Comparison of ENCODE assay signal across 8 mouse cellular contexts in genomic region chr5:115509321-115509761, GRCm38 (mm10). TPM values are rescaled to one million over a fixed set of nuclear protein-coding genes. Genes with fewer than 3 reads are reported as not detected.
A peak's percentile ranks its signal among the peaks of the same experiment; 100 is the strongest.
DNase-seq lines count a peak whose midpoint lies in the region; ATAC-seq and TF ChIP-seq lines count a peak whose summit lies in the region.

No protein-coding gene starts in this region.

- 6% methylated on average over 15 of the region's 15 CpGs for WGBS in cerebellum, adult 2 months
- 32% methylated on average over 15 of the region's 15 CpGs for WGBS in embryonic facial prominence, embryonic 10.5 days
- 49% methylated on average over 15 of the region's 15 CpGs for WGBS in heart, postnatal 0 days
- WGBS in limb, embryonic 10.5 days = 66% methylated on average over 15 of the region's 15 CpGs
- WGBS in neural tube, embryonic 13.5 days = 43% methylated on average over 15 of the region's 15 CpGs

- TF ChIP-seq CTCF in cerebellum, adult 2 months (IDR thresholded peaks at IDR 0.05; ENCODE audit: borderline replicate concordance, insufficient read depth, low read depth, low read length) = no peak
- no peak for TF ChIP-seq CTCF in heart, postnatal 0 days (IDR thresholded peaks at IDR 0.05; ENCODE audit: low read depth)

- peak overlapping the region; percentile 14 for H3K27ac ChIP-seq in cerebellum, adult 2 months (ENCODE audit: insufficient read depth, low read length)
- peak overlapping the region; percentile 32; the same call in 1 of the 2 replicates for H3K27ac ChIP-seq in embryonic facial prominence, embryonic 10.5 days (replicated peaks)
- H3K27ac ChIP-seq in heart, postnatal 0 days (ENCODE audit: low read depth) = peak overlapping the region; percentile 83
- H3K27ac ChIP-seq in limb, embryonic 10.5 days = peak overlapping the region; percentile 71
- peak overlapping the region; percentile 52 for H3K27ac ChIP-seq in neural tube, embryonic 13.5 days (replicated peaks)

- peak; percentile 50 to 53 for DNase-seq in cerebellum, adult 2 months
- DNase-seq in embryonic facial prominence, embryonic 10.5 days (ENCODE audit: low spot score) = no peak
- no peak for DNase-seq in heart, postnatal 0 days (ENCODE audit: low spot score)
- no peak for DNase-seq in limb, embryonic 10.5 days (ENCODE audit: low spot score)
- no peak for DNase-seq in adrenal gland, adult 2 months

- no peaks in the 10 kb centered on the region for H3K9me3 ChIP-seq in embryonic facial prominence, embryonic 10.5 days
- H3K9me3 ChIP-seq in heart, postnatal 0 days (replicated peaks; ENCODE audit: control insufficient read depth, low read length) = no peaks in the 10 kb centered on the region
- H3K9me3 ChIP-seq in limb, embryonic 10.5 days (replicated peaks) = no peaks in the 10 kb centered on the region
- H3K9me3 ChIP-seq in neural tube, embryonic 13.5 days = no peaks in the 10 kb centered on the region

- peaks cover 23% of the 10 kb centered on the region for H3K36me3 ChIP-seq in embryonic facial prominence, embryonic 10.5 days (replicated peaks)
- H3K36me3 ChIP-seq in heart, postnatal 0 days (replicated peaks; ENCODE audit: control insufficient read depth, insufficient read depth, low read length) = no peaks in the 10 kb centered on the region; the same call in 1 of the 2 replicates
- peaks cover 22% of the 10 kb centered on the region for H3K36me3 ChIP-seq in limb, embryonic 10.5 days
- 0 out of 2 replicates have a peak, but pooled peaks cover 4% of the 10 kb centered on the region for H3K36me3 ChIP-seq in neural tube, embryonic 13.5 days

- TF ChIP-seq POLR2A in cerebellum, adult 2 months (IDR thresholded peaks at IDR 0.05; ENCODE audit: borderline replicate concordance, insufficient read depth, low read length) = no peak

- H3K4me3 ChIP-seq in cerebellum, adult 2 months (replicated peaks; ENCODE audit: insufficient read depth, low read depth, low read length) = peak overlapping the region; percentile 51
- peak overlapping the region; percentile 91 for H3K4me3 ChIP-seq in embryonic facial prominence, embryonic 10.5 days
- peak overlapping the region; percentile 81 for H3K4me3 ChIP-seq in heart, postnatal 0 days (ENCODE audit: low read depth, low read length)
- H3K4me3 ChIP-seq in limb, embryonic 10.5 days = peak overlapping the region; percentile 95; the same call in 1 of the 2 replicates
- H3K4me3 ChIP-seq in neural tube, embryonic 13.5 days = peak overlapping the region; percentile 90

- ATAC-seq in cerebellum, adult (ENCODE audit: insufficient number of reproducible peaks, low FRiP score, low TSS enrichment) = no peak
- ATAC-seq in heart, postnatal 0 days (ENCODE audit: insufficient read depth, low read depth) = no peak
- no peak for ATAC-seq in neural tube, embryonic 13.5 days (ENCODE audit: low read depth)
- no peak for ATAC-seq in megakaryocyte progenitor cell, adult 5-6 weeks (replicated peaks; ENCODE audit: poor library complexity)

- H3K9ac ChIP-seq in heart, postnatal 0 days (replicated peaks; ENCODE audit: low read depth, low read length) = peak overlapping the region; percentile 91
- peak overlapping the region; percentile 44 for H3K9ac ChIP-seq in neural tube, embryonic 13.5 days

- TF ChIP-seq EP300 in heart, postnatal 0 days (IDR thresholded peaks at IDR 0.05; ENCODE audit: low read depth) = no peak

- peak overlapping the region; percentile 81 for H3K4me2 ChIP-seq in heart, postnatal 0 days (ENCODE audit: low read depth, low read length)
- H3K4me2 ChIP-seq in neural tube, embryonic 13.5 days = peak overlapping the region; percentile 81

- peaks cover 26% of the 10 kb centered on the region for H3K4me1 ChIP-seq in cerebellum, adult 2 months (ENCODE audit: control insufficient read depth, insufficient read depth, low read length)
- peaks cover 63% of the 10 kb centered on the region for H3K4me1 ChIP-seq in embryonic facial prominence, embryonic 10.5 days
- H3K4me1 ChIP-seq in heart, postnatal 0 days (ENCODE audit: control insufficient read depth, insufficient read depth) = peaks cover 35% of the 10 kb centered on the region
- peaks cover 57% of the 10 kb centered on the region for H3K4me1 ChIP-seq in limb, embryonic 10.5 days
- peaks cover 40% of the 10 kb centered on the region for H3K4me1 ChIP-seq in neural tube, embryonic 13.5 days (replicated peaks)

- no peaks in the 10 kb centered on the region for H3K27me3 ChIP-seq in cerebellum, adult 2 months (ENCODE audit: control insufficient read depth, insufficient read depth, low read length)
- H3K27me3 ChIP-seq in embryonic facial prominence, embryonic 10.5 days (replicated peaks; ENCODE audit: low read depth, poor library complexity, severe bottlenecking) = no peaks in the 10 kb centered on the region
- H3K27me3 ChIP-seq in heart, postnatal 0 days (ENCODE audit: control insufficient read depth, insufficient read depth, low read length) = no peaks in the 10 kb centered on the region
- no peaks in the 10 kb centered on the region for H3K27me3 ChIP-seq in limb, embryonic 10.5 days (ENCODE audit: low read depth, poor library complexity, severe bottlenecking)
- H3K27me3 ChIP-seq in neural tube, embryonic 13.5 days = no peaks in the 10 kb centered on the region

RNA-seq across cellular contexts. Expression of gene Pxn, which starts 2.9 kb away (rescaled TPM):
- 194 and 240 TPM in 2 replicates for polyA plus RNA-seq in cerebellum, adult 2 months (2012; rRNA removed)
- polyA plus RNA-seq in embryonic facial prominence, embryonic 10.5 days (2016; fragmentation: Nextera tagmentation; extraction: Ambion mirVana) = 50.3 and 50.6 TPM in 2 replicates
- total RNA-seq in heart, postnatal 0 days (2014; rRNA removed; ENCODE audit: low replicate concordance) = 66.6 and 68.8 TPM in 2 replicates
- polyA plus RNA-seq in heart, postnatal 0 days (2015; fragmentation: Nextera tagmentation; extraction: Ambion mirVana) = 19.3 and 19.9 TPM in 2 replicates
- polyA plus RNA-seq in limb, embryonic 10.5 days (2016; fragmentation: Nextera tagmentation; extraction: Ambion mirVana) = 36.8 and 45.3 TPM in 2 replicates
- 26.5 and 26.6 TPM in 2 replicates for polyA plus RNA-seq in neural tube, embryonic 13.5 days (2015; fragmentation: Nextera tagmentation; extraction: Ambion mirVana)
- total RNA-seq in megakaryocyte progenitor cell, adult 5-6 weeks (2015) = 40.4 and 52.8 TPM in 2 replicates
- 69.6 and 73.0 TPM in 2 replicates for total RNA-seq in megakaryocyte progenitor cell, adult 5-6 weeks (2017)
- total RNA-seq in adrenal gland, adult 2 months (2021) = 10 to 100 TPM; 39.4 to 47.2 TPM
- polyA plus RNA-seq in adrenal gland, adult 2 months (2012; rRNA removed) = 66.9 and 67.5 TPM in 2 replicates

RNA-seq across cellular contexts. Expression of gene Sirt4, which starts 24.8 kb away (rescaled TPM):
- 114 and 122 TPM in 2 replicates for polyA plus RNA-seq in cerebellum, adult 2 months (2012; rRNA removed)
- 14.5 and 16.0 TPM in 2 replicates for polyA plus RNA-seq in embryonic facial prominence, embryonic 10.5 days (2016; fragmentation: Nextera tagmentation; extraction: Ambion mirVana)
- total RNA-seq in heart, postnatal 0 days (2014; rRNA removed; ENCODE audit: low replicate concordance) = 13.8 and 29.0 TPM in 2 replicates
- polyA plus RNA-seq in heart, postnatal 0 days (2015; fragmentation: Nextera tagmentation; extraction: Ambion mirVana) = 14.5 and 15.4 TPM in 2 replicates
- 16.0 and 18.5 TPM in 2 replicates for polyA plus RNA-seq in limb, embryonic 10.5 days (2016; fragmentation: Nextera tagmentation; extraction: Ambion mirVana)
- 26.8 and 33.0 TPM in 2 replicates for polyA plus RNA-seq in neural tube, embryonic 13.5 days (2015; fragmentation: Nextera tagmentation; extraction: Ambion mirVana)
- total RNA-seq in megakaryocyte progenitor cell, adult 5-6 weeks (2015) = 9.8 and 12.3 TPM in 2 replicates
- total RNA-seq in megakaryocyte progenitor cell, adult 5-6 weeks (2017) = 2.8 and 4.6 TPM in 2 replicates
- 10 to 100 TPM; 15.1 to 28.0 TPM for total RNA-seq in adrenal gland, adult 2 months (2021)
- polyA plus RNA-seq in adrenal gland, adult 2 months (2012; rRNA removed) = 47.4 and 61.7 TPM in 2 replicates

RNA-seq across cellular contexts. Expression of gene Pla2g1b, which starts 43.3 kb away (rescaled TPM):
- polyA plus RNA-seq in cerebellum, adult 2 months (2012; rRNA removed) = not detected in 2 replicates
- not detected in 2 replicates for polyA plus RNA-seq in embryonic facial prominence, embryonic 10.5 days (2016; fragmentation: Nextera tagmentation; extraction: Ambion mirVana)
- total RNA-seq in heart, postnatal 0 days (2014; rRNA removed; ENCODE audit: low replicate concordance) = not detected in 2 replicates
- polyA plus RNA-seq in heart, postnatal 0 days (2015; fragmentation: Nextera tagmentation; extraction: Ambion mirVana) = not detected in 2 replicates
- polyA plus RNA-seq in limb, embryonic 10.5 days (2016; fragmentation: Nextera tagmentation; extraction: Ambion mirVana) = not detected in 2 replicates
- 0.95 TPM in 1 of 2 replicates, not detected in the other for polyA plus RNA-seq in neural tube, embryonic 13.5 days (2015; fragmentation: Nextera tagmentation; extraction: Ambion mirVana)
- total RNA-seq in megakaryocyte progenitor cell, adult 5-6 weeks (2015) = not detected in 2 replicates
- not detected in 2 replicates for total RNA-seq in megakaryocyte progenitor cell, adult 5-6 weeks (2017)
- total RNA-seq in adrenal gland, adult 2 months (2021) = not detected
- 7.6 TPM in 1 of 2 replicates, not detected in the other for polyA plus RNA-seq in adrenal gland, adult 2 months (2012; rRNA removed)

RNA-seq across cellular contexts. Expression of gene Rplp0, which starts 49.9 kb away (rescaled TPM):
- 478 and 485 TPM in 2 replicates for polyA plus RNA-seq in cerebellum, adult 2 months (2012; rRNA removed)
- polyA plus RNA-seq in embryonic facial prominence, embryonic 10.5 days (2016; fragmentation: Nextera tagmentation; extraction: Ambion mirVana) = 1,413 and 1,489 TPM in 2 replicates
- total RNA-seq in heart, postnatal 0 days (2014; rRNA removed; ENCODE audit: low replicate concordance) = 2,397 and 2,522 TPM in 2 replicates
- 877 and 933 TPM in 2 replicates for polyA plus RNA-seq in heart, postnatal 0 days (2015; fragmentation: Nextera tagmentation; extraction: Ambion mirVana)
- polyA plus RNA-seq in limb, embryonic 10.5 days (2016; fragmentation: Nextera tagmentation; extraction: Ambion mirVana) = 1,442 and 1,757 TPM in 2 replicates
- 767 and 869 TPM in 2 replicates for polyA plus RNA-seq in neural tube, embryonic 13.5 days (2015; fragmentation: Nextera tagmentation; extraction: Ambion mirVana)
- 3,223 and 3,257 TPM in 2 replicates for total RNA-seq in megakaryocyte progenitor cell, adult 5-6 weeks (2015)
- 1,603 and 2,013 TPM in 2 replicates for total RNA-seq in megakaryocyte progenitor cell, adult 5-6 weeks (2017)
- total RNA-seq in adrenal gland, adult 2 months (2021) = 100 to 1,000 TPM; 758 to 884 TPM
- 1,163 and 1,198 TPM in 2 replicates for polyA plus RNA-seq in adrenal gland, adult 2 months (2012; rRNA removed)

RNA-seq across cellular contexts. Expression of gene Gcn1l1, which starts 55.7 kb away (rescaled TPM):
- polyA plus RNA-seq in cerebellum, adult 2 months (2012; rRNA removed) = 39.3 and 40.9 TPM in 2 replicates
- polyA plus RNA-seq in embryonic facial prominence, embryonic 10.5 days (2016; fragmentation: Nextera tagmentation; extraction: Ambion mirVana) = 65.0 and 65.1 TPM in 2 replicates
- total RNA-seq in heart, postnatal 0 days (2014; rRNA removed; ENCODE audit: low replicate concordance) = 38.3 and 42.8 TPM in 2 replicates
- polyA plus RNA-seq in heart, postnatal 0 days (2015; fragmentation: Nextera tagmentation; extraction: Ambion mirVana) = 12.9 and 13.6 TPM in 2 replicates
- polyA plus RNA-seq in limb, embryonic 10.5 days (2016; fragmentation: Nextera tagmentation; extraction: Ambion mirVana) = 63.3 and 63.8 TPM in 2 replicates
- polyA plus RNA-seq in neural tube, embryonic 13.5 days (2015; fragmentation: Nextera tagmentation; extraction: Ambion mirVana) = 36.5 and 39.3 TPM in 2 replicates
- total RNA-seq in megakaryocyte progenitor cell, adult 5-6 weeks (2015) = 17.5 and 17.7 TPM in 2 replicates
- 33.2 and 35.3 TPM in 2 replicates for total RNA-seq in megakaryocyte progenitor cell, adult 5-6 weeks (2017)
- 10 to 100 TPM; 48.6 to 51.1 TPM for total RNA-seq in adrenal gland, adult 2 months (2021)
- polyA plus RNA-seq in adrenal gland, adult 2 months (2012; rRNA removed) = 41.2 and 49.4 TPM in 2 replicates

Comparison
In these comparisons a context has a peak if more than half of its experiments do, and no peak if none do; other contexts are left out.
1. DNase-seq: peak in cerebellum, adult 2 months (2 of 2); none in embryonic facial prominence, embryonic 10.5 days (single experiment), heart, postnatal 0 days (single experiment), limb, embryonic 10.5 days (single experiment) and adrenal gland, adult 2 months (single experiment).
2. H3K27ac ChIP-seq: peak in every context shown above with its lines; median percentile 83 in heart, postnatal 0 days; 71 in limb, embryonic 10.5 days; 52 in neural tube, embryonic 13.5 days; 32 in embryonic facial prominence, embryonic 10.5 days; 14 in cerebellum, adult 2 months.
3. Peak in every context shown above with its lines, with median percentiles within 50 percentile points of each other: H3K4me3 ChIP-seq.